Mouse (Mus musculus) heart, embryonic 11.5 days (tissue): ENCODE results near the gene Agpat1. TPM values are rescaled to one million over a fixed set of nuclear protein-coding genes. Genes with fewer than 3 reads are reported as not detected.

Experiments used
- ATAC-seq: fragments of 200-750 bp; cut with Nextera tagmentation; replicated peaks from 2 replicates; pipeline ENCODE4 v1.8.0; 2017; ENCODE audit warnings: moderate library complexity; ENCODE audit not compliant: insufficient number of reproducible peaks, low FRiP score, low TSS enrichment
- H3K27ac ChIP-seq: fragments of 300-500 bp; sonication (generic); 2 replicates; pipeline ENCODE4 v1.5.1; 2014; ENCODE audit warnings: mild to moderate bottlenecking, low read depth, low read length
- H3K27me3 ChIP-seq: fragments of 300-500 bp; sonication (generic); 2 replicates; pipeline ENCODE4 v1.6.1; 2014; ENCODE audit warnings: mild to moderate bottlenecking, low read length, mixed read lengths; ENCODE audit not compliant: control insufficient read depth, insufficient read depth
- H3K36me3 ChIP-seq: fragments of 300-500 bp; sonication (generic); 2 replicates; pipeline ENCODE4 v1.6.1; 2014; ENCODE audit warnings: mild to moderate bottlenecking, low read length, moderate library complexity, mixed read lengths; ENCODE audit not compliant: control insufficient read depth, insufficient read depth
- H3K4me1 ChIP-seq: fragments of 300-500 bp; sonication (generic); 2 replicates; pipeline ENCODE4 v1.6.1; 2014; ENCODE audit warnings: low read length; ENCODE audit not compliant: control insufficient read depth, insufficient read depth
- H3K4me2 ChIP-seq: fragments of 300-500 bp; sonication (generic); 2 replicates; pipeline ENCODE4 v1.6.1; 2014; ENCODE audit warnings: mild to moderate bottlenecking, moderate library complexity
- H3K4me3 ChIP-seq: fragments of 300-500 bp; sonication (generic); 2 replicates; pipeline ENCODE4 v1.5.1; 2014; ENCODE audit warnings: low read depth, low read length
- H3K9ac ChIP-seq: fragments of 300-500 bp; sonication (generic); 2 replicates; pipeline ENCODE4 v1.6.1; 2014; ENCODE audit warnings: mild to moderate bottlenecking, low read depth, low read length, moderate library complexity
- H3K9me3 ChIP-seq: fragments of 300-500 bp; sonication (generic); replicated peaks from 2 replicates; pipeline ENCODE4 v1.6.1; 2016; ENCODE audit warnings: low read length; ENCODE audit not compliant: control insufficient read depth
- WGBS: fragments of 180-500 bp; shearing (Covaris S2); extraction: QIAGEN DNeasy Blood & Tissue Kit; methylation state at CpG from one replicate; pipeline ENCODE4 v1.1.7; 2014; ENCODE audit not compliant: insufficient replicate concordance; 5-methylcytosine and 5-hydroxymethylcytosine counted together
- polyA plus RNA-seq: library from polyadenylated mRNA; unstranded; fragments of >200 nt; fragmentation: Nextera tagmentation; extraction: Ambion mirVana; gene quantifications from 2 replicates; pipeline ENCODE4 v1.2.1, GENCODE M21; 2014

The Agpat1 gene
- polyA plus RNA-seq, 1 experiment from 2014 or later: 63.1 TPM

DNA sequence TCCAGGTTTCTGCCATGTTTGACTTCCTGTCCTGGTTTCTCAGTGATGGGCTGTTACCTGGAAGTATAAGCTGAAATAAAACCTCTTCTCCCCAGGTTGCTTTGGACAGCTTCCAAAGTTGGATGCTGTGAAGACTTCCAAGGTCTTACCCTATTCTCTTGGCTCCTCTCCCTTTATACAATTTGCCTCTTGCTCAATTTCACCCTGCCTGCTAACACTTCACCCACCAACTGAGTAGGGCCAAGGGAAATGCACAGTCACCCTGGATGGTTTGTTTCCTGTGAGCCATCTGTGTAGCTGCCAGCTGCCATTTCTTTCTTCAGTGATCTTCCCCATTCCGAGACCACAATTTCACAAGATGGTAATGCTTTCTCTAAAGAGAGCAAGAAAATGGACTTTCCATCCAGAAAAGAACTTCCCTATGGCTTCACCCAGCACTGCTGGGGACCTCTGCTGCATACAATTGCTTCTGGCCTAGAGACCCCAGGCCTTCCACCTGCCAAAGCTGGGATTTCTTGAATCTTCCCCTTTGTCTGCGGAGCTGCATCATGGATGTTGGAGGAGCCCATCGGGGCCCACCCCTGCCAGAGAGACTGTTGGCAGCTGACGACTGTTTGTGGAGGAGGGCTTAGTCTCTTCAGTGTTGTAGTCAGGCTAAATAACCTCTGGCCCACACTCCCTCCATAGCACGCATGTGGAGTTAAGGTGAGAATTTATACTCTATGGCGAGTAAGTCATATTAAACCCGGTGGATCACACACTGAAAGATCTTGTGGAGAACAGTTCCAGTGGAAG, 35.6 kb downstream of the Agpat1 start:
- Histone ChIP-seq H3K27ac (no peak overlapping the region), H3K4me2 (no peak overlapping the region), H3K9me3 (no peaks in the 10 kb centered on the region), H3K9ac (no peak overlapping the region), H3K4me1 (no peaks in the 10 kb centered on the region), H3K36me3 (no peaks in the 10 kb centered on the region), H3K4me3 (no peak overlapping the region), H3K27me3 (peaks cover 2% of the 10 kb centered on the region; the same call in 1 of the 2 replicates)
- 70% methylated on average over 7 of the region's 7 CpGs for WGBS
- ATAC-seq: no peak

DNA sequence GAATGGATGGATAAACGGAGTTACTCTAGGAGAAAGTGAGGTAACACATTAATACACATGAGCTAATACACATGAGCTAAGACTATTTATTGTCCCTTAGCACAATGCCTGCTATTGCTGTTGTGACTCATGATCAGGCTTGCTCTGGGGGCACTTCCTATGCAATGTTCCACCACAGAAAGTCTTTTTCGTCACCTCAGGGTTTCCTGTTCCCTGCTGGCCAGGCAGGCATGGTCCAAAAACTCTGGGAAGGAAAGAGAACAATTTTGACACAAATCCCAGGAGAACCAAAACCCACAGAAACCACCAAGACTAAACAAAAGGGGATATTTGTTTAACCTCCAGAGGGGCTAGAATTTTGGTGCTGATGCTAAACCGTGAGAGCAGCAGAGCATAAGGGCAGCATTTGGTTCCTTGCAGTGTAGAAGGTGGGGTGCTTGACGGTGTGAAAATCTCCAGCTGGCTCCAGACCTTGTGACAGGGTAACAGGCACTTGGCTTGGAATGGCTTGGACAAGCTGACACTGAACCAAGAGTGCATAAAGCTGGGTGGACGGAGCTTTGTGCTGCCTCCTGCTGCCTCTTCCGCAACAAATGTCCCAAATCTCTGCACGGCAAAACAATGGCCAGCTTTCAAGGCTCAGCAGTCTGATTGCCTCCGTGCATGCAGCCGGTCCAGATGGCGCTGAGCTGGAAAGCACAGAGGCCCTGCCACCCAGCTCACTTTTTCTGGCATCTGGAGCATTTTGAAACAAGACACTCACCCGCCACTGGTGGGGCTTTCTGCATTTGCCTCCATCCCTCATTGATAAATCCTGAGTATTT, 36.9 kb downstream of the Agpat1 start:
- no peaks in the 10 kb centered on the region; the same call in 1 of the 2 replicates for H3K27me3 ChIP-seq
- H3K9ac ChIP-seq: peak overlapping the region; percentile 22; the same call in 1 of the 2 replicates
- peak overlapping the region; percentile 8; the same call in 1 of the 2 replicates for H3K4me2 ChIP-seq
- H3K27ac ChIP-seq: peak overlapping the region; percentile 37
- WGBS: 15% methylated on average over 11 of the region's 11 CpGs
- ATAC-seq: no peak
- H3K36me3 ChIP-seq: no peaks in the 10 kb centered on the region
- H3K4me3 ChIP-seq: no peak overlapping the region
- no peaks in the 10 kb centered on the region for H3K9me3 ChIP-seq
- H3K4me1 ChIP-seq: peaks cover 7% of the 10 kb centered on the region; the same call in 1 of the 2 replicates

GRCm38 (mm10) chr17:34641945-34642344, 37.9 kb downstream of the Agpat1 start:
- Histone ChIP-seq H3K4me3 (no peak overlapping the region), H3K9ac (no peak overlapping the region), H3K4me1 (peaks cover 7% of the 10 kb centered on the region; the same call in 1 of the 2 replicates), H3K27me3 (no peaks in the 10 kb centered on the region), H3K36me3 (no peaks in the 10 kb centered on the region), H3K9me3 (no peaks in the 10 kb centered on the region), H3K4me2 (no peak overlapping the region), H3K27ac (no peak overlapping the region)
- WGBS: 80% methylated on average over 3 of the region's 3 CpGs
- ATAC-seq: no peak

DNA sequence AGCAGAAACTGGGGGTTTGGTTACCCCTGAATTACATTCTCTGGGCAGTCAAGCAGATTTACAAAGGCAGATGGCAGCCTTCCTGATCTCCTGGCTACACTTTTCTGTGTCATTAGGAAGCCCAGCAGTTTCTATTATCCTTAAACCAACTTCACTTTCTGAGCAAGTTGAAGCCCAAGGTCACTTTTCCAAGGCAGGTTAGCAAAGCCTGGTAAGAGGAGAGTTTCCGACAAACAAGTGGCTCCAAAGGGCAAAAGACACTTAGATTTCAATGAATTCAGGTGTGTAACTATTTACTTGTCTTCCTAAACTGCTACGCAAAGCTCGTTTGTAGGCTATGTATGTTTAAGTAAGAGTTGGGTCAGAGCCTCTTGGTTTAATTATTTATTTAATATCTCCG, 39.3 kb downstream of the Agpat1 start:
- Histone ChIP-seq H3K27ac (no peak overlapping the region), H3K9ac (no peak overlapping the region), H3K36me3 (no peaks in the 10 kb centered on the region), H3K4me2 (no peak overlapping the region), H3K27me3 (no peaks in the 10 kb centered on the region), H3K9me3 (no peaks in the 10 kb centered on the region), H3K4me3 (no peak overlapping the region), H3K4me1 (peaks cover 15% of the 10 kb centered on the region)
- 79% methylated on average over 4 of the region's 4 CpGs for WGBS
- no peak for ATAC-seq

DNA sequence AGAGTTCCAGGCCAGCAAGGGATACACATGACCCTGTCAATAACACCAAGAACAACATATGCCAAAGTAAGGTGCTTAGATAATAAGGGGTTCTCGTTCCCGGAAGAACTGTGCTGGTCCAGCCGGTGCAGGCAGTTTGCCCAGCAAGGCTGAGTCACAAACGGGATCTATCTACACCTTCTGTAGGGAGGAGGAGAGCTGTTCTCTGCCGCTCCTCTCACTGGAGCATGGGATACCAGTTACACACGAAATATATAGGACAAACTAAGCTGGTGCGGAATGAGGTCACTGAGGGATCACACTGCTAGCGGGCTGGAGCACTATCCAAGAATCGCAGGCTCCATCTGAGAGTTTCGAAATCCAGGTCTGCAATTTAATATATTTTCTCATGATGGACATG, 39.9 kb downstream of the Agpat1 start:
- 74% methylated on average over 10 of the region's 10 CpGs for WGBS
- no peak overlapping the region for H3K4me3 ChIP-seq
- H3K27me3 ChIP-seq: no peaks in the 10 kb centered on the region
- no peak overlapping the region for H3K4me2 ChIP-seq
- ATAC-seq: no peak
- no peak overlapping the region for H3K9ac ChIP-seq
- H3K9me3 ChIP-seq: no peaks in the 10 kb centered on the region
- H3K36me3 ChIP-seq: no peaks in the 10 kb centered on the region
- H3K4me1 ChIP-seq: peaks cover 15% of the 10 kb centered on the region
- H3K27ac ChIP-seq: no peak overlapping the region

- Histone ChIP-seq H3K4me2 (peak within 1 kb of the TSS; percentile 71), H3K27me3 (no peaks in the 10 kb centered on the region), H3K9ac (peak within 1 kb of the TSS; percentile 76), H3K4me1 (peaks cover 15% of the 10 kb centered on the region), H3K36me3 (no peaks in the 10 kb centered on the region), H3K4me3 (peak within 1 kb of the TSS; percentile 55), H3K27ac (peak within 1 kb of the TSS; percentile 47), H3K9me3 (no peaks in the 10 kb centered on the region)
- ATAC-seq: peak; percentile 70
- 1% methylated on average over 16 of the region's 16 CpGs for WGBS
These were observed 40.5 kb downstream of the Agpat1 start, which contains the start of gene Fkbpl for GRCm38 (mm10) chr17:34644608-34645007. Gene Fkbpl, plus strand, starts transcription at chr17:34644764.

- Histone ChIP-seq H3K4me1 (peaks cover 15% of the 10 kb centered on the region), H3K27me3 (no peaks in the 10 kb centered on the region), H3K36me3 (no peaks in the 10 kb centered on the region), H3K9ac (peak overlapping the region; percentile 76; the same call in 1 of the 2 replicates), H3K4me3 (peak overlapping the region; percentile 55), H3K9me3 (no peaks in the 10 kb centered on the region), H3K4me2 (peak overlapping the region; percentile 71), H3K27ac (0 out of 2 replicates have a peak overlapping the region, but pooled peaks have one; percentile 47)
- 34% methylated on average over 10 of the region's 10 CpGs for WGBS
- no peak for ATAC-seq
These were observed 41.3 kb downstream of the Agpat1 start for GRCm38 (mm10) chr17:34645256-34645829.

DNA sequence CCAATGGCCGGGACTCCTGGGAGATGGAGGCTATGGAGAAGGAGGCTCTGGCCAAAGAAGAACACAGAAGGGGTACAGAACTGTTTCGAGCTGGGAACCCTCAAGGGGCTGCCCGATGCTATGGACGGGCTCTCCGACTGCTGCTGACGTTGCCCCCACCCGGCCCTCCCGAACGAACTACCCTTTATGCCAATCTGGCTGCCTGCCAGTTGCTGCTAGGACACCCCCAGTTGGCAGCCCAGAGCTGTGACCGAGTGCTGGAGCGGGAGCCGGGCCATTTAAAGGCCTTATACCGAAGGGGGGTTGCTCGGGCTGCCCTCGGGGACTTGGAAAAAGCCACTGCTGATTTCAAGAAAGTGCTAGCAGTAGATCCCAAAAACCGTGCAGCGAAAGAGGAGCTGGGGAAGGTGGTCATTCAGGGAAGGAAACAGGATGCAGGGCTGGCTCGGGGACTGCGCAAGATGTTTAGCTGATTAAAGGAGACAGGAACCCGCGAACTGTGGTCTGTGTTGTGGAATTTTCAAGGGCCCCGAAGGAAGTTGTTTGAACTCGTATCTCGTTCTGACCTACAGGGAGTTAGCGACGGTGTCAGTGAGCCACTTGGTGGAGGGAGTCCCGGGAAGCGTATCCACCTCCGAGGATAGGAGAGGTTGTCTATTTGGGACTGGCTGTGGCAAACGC, 41.9 kb downstream of the Agpat1 start:
- Histone ChIP-seq H3K9me3 (no peaks in the 10 kb centered on the region), H3K4me1 (peaks cover 15% of the 10 kb centered on the region), H3K4me3 (no peak overlapping the region), H3K9ac (no peak overlapping the region), H3K4me2 (peak overlapping the region; percentile 71), H3K27ac (no peak overlapping the region), H3K36me3 (peaks cover 5% of the 10 kb centered on the region), H3K27me3 (no peaks in the 10 kb centered on the region)
- WGBS: 83% methylated on average over 30 of the region's 30 CpGs
- ATAC-seq: no peak
